Mouse (Mus musculus) thymus, postnatal 10 days (tissue): ENCODE data around the gene Rps11.
"Not testable (repeated sequence)": the region's sequence is repeated elsewhere in the genome, so short reads cannot be mapped to it uniquely, and the experiment has no call there.

Experiments
- DNase-seq, 2 experiments: peaks; one replicate each; pipeline ENCODE4 v3.0.0; 2021; ENCODE audit warnings: low spot score in 2 of 2

The Rps11 gene

DNA sequence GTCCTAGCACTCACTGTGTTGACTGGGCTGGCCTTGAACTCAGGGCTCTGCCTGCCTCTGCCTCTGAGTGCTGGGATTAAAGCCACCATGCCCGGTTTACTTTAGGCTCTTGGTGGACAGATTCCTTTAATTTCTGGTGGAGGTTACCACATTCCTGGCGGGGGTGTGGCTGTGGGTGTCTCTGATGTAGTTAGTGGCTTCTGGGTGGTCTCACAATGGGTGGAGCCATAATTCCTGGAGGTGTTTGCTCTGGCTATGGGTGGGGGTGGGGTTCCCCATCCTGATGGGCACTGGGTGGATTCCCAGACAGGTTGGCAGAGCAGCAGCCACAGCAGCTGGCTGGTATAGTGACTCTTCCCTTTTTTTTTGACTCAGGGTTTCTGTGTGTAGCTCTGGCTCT lies 12.3 kb downstream of the Rps11 start:
- no peak for DNase-seq

DNA sequence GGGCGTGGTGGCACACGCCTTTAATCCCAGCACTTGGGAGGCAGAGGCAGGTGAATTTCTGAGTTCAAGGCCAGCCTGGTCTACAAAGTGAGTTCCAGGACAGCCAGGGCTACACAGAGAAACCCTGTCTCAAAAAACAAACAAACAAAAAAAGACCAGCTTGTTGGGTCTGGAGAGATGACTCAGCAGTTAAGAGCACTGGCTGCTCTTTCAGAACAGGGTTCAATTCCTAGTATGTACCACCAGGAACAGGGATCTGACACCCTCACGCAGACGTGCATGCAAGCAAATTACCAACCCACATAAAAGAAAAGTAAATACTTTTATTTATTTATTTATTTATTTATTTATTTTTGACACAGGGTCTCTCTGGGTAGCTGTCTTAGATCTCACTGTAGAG lies 14.2 kb downstream of the Rps11 start:
- not testable (repeated sequence) for DNase-seq

DNA sequence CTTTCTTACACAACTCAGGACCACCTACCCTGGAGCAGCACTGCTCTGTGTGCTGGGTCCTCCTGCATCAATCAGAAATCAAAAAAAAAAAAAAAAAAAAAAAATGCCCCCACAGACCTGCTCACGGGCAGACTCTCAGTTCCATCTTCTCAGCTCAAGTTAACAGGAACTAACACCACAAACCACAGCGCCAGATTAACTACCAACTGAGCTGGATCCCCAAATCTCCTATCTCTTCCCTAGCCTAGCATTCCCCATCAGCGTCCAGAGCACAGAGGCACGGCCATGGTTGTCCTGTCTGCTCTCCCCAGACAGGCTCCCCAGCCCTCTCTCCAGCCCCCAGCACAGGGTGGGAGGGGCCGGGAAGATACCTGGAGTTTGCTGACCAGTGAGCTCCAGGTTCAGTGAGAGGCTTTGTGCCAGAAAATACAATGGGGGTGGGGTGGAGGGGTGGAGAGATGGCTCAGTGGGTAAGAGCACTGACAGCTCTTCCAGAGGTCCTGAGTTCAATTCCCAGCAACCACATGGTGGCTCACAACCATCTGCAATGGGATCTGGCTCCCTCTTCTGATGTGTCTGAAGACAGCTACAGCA lies 17.1 kb downstream of the Rps11 start:
- DNase-seq = no peak

DNA sequence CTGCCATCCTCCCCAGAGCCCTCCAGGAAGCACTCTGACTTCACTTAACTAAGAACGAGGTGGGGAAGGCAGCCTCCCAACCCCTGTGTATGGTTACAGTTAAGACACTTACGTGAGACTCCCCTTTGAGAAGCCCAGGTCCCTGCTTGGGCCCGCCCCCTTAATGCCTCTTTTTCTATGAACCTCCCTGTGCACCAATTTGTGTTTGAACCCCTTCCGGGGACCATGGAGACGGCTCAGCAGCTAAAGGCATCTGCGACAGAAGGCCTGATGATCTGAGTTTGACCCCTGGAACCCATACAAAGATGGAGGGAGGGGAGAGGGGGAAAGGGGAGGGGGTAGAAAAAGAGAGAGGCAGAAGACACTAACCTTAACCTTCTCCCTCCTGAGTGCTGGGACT lies 17.8 kb downstream of the Rps11 start:
- DNase-seq = no peak

DNA sequence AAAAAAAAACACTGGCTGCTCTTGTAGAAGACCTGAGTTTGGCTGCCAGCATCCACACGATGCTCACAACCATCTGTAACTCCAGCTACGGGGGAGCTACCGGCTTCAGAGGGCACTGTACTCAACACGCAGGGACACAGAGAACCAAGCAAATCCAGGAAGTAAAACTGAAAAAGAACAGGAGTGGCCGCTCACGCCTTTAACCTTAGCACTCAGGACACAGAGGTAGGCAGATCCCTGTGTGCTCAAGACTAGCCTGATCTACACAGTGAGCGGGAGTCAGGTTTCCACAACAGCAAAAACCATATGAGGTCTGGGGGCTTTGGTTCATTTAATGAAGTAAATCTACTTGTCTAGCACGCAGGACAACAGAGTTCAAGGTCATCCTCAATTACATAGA lies 18.7 kb downstream of the Rps11 start:
- DNase-seq = no peak

DNA sequence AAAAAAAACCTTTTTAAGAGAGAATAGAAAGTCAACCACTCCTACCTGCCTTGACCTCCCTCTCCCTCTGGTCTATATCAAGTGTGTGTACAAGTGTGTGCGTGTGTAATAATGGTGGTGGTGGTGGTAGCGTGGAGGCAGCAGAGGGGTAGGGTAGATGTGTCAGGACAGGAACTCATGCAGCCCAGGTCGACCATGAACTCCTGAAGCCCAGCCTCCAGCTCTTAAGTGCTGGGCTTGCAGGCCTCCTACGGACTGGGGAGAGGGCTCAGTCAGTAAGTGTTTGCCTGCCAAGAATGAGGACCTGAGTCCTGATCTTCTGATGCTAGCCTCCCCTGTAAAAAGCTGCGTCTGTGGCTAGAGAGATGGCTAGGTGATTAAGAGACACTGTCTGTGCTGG lies 19.3 kb downstream of the Rps11 start:
- DNase-seq = no peak

DNA sequence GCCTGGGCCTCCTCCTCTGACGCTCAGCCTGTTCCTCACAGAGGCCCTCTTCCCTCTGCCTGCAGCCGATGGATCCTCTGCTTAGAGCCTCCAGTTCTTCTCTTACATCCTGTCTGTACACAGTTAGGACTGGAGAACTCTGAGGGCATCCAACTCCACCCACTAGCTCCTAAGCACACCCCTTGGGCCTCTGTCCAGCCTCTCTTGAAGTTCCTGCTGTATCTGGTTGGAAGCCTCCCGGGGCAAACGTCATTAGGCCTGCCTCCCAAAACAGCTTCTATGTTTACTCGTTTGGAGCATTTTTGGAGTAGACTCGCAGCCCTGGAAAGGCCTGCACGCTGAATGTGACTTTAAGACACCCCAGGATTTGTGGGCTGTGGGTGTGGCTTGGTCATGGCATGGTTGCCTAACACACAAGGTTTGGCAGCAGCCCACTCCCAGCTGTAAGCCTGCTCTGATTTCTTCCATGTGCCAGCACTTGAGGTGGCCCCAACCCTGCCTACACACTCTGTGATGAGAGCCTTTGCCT lies 20.5 kb downstream of the Rps11 start, which contains the start of gene Fcgrt:
Gene Fcgrt, minus strand, starts transcription at position 200 of the 529 bp plus-strand sequence.
- DNase-seq = no peak

DNA sequence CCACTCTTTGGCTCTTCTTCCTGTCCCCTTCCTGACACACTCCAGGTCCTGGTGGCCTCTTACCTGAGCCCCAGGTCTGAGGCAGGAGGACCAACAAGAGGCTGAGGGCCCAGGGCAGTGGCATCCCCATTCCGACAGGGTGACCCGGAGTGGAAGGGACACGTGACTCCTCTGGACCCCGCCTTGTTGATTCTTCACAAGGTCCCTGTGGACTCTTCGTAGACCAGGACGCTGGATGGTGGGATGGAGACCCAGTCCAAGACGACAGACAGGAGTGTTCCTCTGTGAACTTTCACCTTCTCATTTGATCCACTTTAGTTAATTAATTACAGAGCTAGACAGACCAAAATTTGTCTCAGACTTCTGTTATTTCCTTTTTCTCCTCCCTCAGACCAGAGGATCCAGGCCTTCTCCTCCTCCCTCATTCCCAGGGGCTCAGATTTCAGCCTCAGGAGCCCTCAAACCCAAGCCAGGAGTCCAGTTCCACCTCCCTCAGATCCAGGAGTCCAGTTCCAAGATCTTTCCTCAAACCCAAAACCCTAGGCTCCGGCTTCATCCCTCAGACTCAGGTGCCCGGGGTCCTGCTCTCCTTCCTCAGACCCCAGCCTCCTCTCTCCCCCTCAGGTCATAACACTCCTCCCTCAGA lies 21.2 kb downstream of the Rps11 start:
- no peak for DNase-seq

DNA sequence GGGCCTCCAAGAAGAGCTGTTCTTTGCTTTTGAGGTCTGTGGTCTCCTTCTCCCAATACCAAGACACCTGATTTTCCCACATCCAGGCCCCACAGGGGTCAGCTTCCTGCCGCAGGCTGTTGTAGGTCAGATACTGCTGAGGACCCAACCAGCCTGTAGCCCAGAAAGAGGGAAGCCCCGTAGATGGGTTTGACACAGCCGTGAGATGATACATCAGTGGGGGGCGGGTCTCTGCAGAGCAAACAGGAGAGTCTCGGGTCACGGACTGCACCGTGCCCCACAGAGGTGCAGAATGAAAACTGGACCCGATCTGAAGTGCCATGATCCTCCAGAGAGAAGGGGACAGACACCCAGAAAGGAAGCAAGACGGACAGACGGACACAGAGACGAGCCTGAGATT lies 21.8 kb downstream of the Rps11 start:
- DNase-seq = no peak

DNA sequence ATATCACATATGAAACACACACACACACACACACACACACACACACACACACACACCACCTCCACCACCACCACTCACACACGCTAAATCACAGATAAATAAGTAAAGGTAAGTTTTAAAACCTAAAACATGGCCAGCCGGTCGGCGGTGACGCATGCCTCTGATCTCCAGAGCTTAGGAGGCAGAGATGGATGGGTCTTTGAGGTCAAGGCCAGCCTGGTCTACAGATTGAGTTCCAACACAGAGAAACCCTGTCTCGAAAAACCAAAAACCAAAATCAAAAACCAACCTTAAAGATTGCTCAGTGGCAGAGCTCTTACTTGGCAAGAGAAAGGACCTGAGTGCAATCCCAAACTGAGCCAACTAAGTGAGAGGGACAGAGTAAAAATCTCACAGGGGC lies 24.2 kb downstream of the Rps11 start:
- no peak for DNase-seq

DNA sequence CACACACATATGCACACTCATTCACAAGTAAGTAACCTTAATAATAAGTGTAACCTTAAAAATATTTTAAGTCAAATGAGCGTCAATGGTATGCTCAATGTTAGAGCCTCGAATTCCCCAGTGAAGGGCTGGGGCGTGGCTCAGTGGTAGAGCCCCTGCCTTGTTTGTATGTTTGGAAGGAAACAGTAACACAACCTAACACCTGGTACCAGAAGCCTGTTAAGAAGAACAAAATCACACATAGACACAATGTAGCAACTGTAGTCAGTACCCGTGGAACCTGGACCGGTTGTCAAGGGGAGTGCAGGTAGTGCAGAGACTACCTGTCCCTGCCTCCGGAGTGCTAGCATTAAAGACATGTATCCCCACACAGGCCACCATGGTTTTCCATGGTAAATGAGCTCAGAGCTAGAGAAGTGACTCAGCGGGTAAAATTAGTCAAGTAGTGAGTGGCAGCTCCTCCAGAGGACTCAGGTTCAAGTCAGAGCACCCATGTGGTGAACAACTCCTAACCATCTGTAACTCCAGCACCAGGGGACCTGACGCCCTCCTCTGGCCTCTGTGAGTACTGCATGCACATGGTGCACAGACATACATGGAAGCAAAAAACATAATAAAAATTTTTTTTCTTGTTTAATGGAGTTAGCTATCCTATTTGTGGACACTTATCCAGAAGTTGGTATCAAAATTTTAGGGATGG lies 25.5 kb downstream of the Rps11 start:
- no peak for DNase-seq

DNA sequence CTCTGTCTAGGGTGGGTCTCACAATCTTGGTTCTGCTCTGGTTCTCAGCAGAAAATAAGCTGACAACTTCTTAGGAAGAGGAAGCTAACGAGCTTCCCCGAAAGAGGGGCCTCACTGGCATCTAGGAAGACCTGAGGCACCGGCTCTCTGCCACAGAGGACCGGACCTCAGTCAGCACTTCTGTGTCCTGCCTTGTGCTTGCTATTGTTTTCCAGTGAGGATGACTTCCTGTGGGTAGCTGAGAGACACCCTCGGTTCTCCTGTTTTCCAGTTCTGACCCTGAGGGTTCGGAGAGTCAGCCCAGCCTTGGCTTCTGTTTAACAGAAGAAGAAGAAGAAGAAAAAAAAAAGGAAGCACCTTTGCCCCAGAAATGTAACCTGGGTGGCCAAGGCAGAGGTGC lies 26.8 kb downstream of the Rps11 start:
- no peak for DNase-seq

DNA sequence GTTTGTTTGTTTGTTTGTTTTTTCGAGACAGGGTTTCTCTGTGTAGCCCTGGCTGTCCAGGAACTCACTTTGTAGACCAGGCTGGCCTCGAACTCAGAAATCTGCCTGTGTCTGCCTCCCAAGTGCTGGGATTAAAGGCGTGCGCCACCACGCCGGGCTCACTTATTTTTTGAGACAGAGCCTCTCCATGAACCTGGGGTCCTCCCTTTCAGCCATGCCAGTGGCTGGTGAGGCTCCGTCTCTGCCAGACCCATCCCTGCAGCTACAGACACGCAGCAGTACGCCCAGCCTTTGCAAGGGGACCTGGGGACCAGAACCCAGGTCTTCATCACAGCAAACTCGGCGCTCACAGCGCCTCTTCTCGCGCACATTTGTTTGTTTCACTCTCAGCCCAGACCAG lies 28.3 kb downstream of the Rps11 start:
- not testable (repeated sequence) for DNase-seq

DNA sequence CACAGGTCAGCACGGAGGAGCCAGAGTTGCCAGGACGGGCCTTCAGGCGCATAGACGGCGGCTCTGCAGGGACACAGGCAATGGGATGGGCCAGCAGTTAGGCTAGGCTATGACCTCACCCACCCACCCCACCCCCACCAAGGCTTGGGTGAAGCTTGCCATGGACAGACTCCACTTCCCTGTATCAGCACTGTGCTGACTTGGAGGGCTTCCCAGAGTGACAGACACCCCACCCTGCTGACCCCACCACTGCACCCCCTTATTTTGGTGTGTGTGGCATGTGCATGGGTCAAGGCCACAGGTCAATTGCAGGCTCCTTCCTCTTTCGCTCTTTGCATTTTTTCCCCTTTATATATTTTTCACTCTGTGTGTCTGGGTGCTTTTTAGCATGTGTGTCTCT lies 28.9 kb downstream of the Rps11 start:
- no peak for DNase-seq

DNA sequence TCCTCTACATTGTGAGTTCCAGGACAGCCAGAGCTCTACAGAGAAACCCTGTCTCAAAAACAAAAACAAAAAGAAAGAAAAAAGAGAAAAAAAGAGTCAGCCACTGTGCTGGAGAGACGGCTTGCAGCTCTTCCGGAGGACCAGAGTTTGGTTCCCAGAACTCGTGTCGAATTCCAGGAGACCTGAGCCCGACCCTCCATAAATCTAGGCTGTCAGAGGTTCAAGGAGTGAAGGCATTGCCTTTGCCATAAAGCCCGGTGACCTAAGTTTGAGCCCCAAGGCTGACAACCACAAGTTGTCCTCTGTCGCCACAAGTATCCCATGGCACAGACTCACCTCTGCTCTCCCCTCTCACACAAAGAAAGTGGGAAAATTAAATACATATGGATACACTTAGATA lies 30.1 kb downstream of the Rps11 start:
- DNase-seq = no peak

DNA sequence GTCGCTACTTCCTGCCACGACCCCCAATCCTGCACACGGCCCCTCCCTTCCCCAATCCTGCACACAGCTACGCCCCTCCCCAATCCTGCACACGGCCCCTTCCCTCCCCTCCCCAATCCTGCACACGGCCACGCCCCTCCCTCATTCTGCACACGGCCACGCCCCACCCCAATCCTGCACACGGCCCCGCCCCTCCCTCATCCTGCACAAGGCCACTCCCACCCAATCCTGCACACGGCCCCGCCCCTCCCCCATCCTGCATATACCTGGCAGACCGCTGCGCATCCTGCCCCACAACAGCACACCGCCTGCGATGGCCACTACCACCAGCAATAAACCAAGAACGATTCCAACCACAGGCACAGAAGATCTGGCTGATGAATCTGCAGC lies 30.7 kb downstream of the Rps11 start:
- DNase-seq = no peak

DNA sequence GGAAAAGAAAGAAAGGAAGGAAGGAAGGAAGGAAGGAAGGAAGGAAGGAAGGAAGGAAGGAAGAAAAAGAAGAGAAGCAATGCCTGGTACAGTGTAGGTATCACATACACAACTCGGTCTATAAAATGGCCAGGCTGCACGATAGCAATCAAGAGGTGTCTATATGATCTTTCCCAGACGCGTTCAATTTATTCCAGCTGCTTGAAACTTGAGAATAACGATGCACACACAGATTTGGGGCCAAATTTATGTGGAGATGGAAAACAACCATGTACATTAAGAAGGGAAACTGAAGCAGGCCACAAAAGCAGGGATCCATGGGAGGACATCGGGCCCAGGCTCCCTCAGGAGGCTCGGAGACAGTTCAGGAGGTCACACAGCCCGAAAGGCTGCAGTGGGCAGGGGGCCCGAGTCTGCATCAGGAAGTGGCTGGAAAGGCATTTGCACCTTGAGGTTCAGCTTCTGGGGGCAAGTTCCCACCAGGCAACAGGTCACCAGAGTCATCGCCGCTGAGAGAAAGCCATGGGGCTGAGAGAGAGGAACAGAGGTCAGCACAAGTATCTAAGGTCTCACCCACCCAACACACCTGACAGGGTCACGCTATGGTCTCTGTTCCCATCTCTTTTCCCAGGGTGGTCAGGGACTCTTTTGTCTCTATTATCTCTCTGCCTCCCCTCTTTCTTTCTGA lies 31.3 kb downstream of the Rps11 start:
- DNase-seq = no peak

DNA sequence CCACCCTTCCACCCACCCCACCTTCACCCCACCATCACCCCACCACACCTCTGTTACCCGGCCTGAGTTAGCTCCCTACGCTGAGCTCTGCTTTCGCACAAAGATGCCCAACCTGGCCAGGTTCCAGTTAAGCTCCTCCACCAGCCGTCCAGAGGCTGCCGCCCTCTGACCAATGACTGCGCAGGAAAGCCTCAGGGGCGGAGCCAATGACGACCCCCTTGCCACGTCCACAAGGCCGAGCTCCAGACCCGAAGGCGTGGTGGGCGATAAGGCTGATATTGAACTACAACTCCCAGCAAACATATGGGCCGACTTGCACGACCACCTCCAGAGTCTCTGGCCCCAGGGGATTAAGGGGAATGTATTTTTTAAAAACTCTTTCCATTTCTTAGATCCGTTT lies 32.2 kb downstream of the Rps11 start, which contains the start of gene Rcn3:
Gene Rcn3, minus strand, starts transcription at position 174 of the 400 bp plus-strand sequence.
- no peak for DNase-seq

DNA sequence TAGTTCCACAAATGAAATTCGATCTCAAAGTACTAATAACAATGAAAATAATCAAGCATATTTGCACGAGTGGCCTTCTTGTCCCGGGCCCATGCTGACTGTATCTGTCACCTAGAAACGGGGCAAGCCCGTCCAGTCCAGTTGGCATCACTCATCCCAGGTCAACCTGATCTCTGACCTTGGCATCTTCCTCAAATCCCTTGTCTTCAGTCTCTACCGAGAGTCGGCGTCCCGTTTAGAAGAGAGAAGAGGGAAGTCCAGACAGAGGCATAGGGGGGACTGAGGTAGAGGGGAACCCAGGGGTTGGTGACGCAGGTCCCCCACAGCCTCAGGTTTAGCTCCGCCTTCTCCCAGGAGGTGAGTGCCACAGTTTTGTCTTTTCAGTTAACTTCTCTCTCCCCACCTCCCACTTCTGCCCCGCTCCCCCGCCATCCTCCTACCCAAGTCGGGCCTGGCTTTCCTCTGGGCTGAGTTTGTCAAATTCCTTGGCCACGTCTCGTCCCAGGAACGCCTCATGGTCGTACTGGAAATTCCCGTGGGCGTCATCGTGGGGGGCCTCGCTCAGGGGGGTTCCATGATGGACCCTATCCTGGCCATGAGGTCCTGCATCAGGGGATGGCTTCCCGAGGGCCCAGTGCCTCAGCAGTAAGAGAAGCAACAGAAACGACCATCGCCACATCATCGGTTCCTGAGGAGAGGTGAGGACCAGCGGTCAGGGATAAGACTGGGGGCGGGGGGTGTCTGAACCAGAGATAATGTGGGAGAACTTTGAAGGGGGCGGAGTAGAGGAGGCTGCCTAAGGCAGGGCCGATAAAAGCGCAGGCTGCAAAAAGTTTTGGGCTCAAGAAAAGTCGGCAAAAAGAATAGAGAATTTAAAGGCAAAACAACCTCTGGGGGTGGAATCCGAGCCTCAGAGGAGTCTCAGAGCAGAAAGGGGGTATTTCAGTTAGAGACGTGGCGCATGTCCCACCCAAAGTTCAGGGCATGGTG lies 32.9 kb downstream of the Rps11 start:
- no peak for DNase-seq

DNA sequence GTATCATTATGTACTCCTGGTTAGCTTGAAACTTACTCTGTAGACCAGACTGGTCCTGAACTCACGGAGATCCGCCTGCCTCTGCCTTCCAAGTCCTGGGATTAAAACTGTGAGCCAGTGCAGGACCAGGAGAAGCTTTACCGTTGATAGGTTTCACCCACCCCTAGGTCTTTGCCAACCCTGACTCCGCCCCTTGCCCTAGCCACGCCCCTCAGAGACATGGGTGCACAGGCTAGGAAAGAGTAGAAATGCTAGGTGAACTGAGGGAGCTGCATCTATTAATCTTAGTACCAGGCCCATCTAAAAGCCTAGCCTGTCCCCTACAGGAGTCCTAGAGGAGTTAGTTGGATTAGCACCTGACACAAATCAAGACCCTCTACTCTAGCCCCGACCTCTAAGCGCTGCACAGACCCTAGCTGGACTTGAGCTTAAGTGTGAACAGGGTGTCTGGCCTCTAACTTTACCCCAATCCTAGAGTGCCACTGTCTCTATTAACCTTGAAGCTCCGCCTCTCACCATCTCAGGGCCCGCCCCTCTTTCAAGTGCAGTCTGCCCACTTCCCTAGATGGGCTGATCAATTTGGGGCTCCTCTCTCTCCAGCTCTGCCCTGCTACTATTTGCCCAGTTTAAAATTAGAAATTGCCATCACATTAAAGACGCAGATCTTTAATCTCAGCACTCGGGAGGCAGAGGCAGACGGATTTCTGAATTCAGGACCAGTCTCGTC lies 33.8 kb downstream of the Rps11 start:
- no peak for DNase-seq
